Mouse (Mus musculus) small intestine, adult 2 months (tissue): ENCODE data around the gene Psmb5.

Experiments used
- CTCF ChIP-seq: fragments of 200-500 bp; IDR thresholded peaks from 2 replicates; pipeline ENCODE4 v1.5.1; 2012; ENCODE audit warnings: low read depth, mild to moderate bottlenecking, control low read depth, inconsistent platforms, low read length, moderate library complexity, mixed read lengths; ENCODE audit not compliant: insufficient replicate concordance, insufficient read length; ENCODE audit errors: extremely low read depth
- POLR2A ChIP-seq: fragments of 200-500 bp; IDR thresholded peaks from 2 replicates; pipeline ENCODE4 v1.6.1; 2012; ENCODE audit warnings: low read depth, mild to moderate bottlenecking, control low read depth, inconsistent platforms, low read length, moderate library complexity

GRCm38 (mm10) chr14:54616226-54616825 is 1.5 kb downstream of the Psmb5 start:
- TF ChIP-seq CTCF (no peak), POLR2A (no peak)
